Mouse (Mus musculus): ENCODE measurements around the gene Pbp2.
A peak's percentile ranks its signal among the peaks of the same experiment; 100 is the strongest.

Pbp2 gene

DNA sequence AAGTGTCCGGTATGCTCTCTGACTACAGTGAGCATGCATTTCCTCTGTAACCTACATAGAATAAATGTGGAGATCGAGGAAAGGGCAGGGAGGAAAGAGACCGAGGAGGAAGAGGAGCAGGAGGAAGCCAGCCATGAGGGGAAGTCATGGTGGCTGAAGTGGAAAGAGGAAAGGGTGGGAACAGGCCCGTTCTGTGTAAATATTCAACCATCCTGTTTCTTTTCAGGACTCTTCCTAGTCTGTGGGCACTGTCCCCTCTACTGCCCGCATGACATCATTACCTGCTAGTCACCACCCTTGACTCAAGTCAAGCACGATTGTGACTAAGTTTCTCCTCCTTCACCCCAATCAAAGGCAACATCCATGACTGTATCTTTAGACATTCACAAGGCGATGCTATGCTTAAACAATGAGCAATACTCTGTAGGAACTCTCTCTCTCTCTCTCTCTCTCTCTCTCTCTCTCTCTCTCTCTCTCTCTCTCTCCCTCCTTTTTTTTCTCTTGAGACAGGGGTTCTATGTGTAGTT lies 11.1 kb downstream of the Pbp2 start:
- DNase-seq: no peak

DNA sequence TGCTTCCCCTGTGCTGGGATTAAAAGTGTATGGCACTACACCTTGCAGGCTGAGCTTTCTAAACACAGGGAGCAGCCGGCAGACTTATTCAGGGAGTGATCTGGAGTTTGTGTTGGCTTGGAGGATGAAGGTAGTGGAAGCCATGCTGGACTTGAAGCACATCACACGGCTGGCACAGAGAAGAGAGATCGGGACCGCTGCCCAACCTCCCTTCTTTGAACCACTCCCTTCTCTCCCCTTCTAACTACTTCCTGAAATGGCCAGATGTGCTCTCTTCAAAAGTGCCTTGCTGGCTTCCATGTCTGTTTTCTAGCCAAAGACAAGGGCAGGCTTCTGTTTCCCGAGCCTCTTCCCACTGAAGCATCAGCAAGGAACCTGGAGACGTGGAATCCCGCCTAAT lies 12.6 kb downstream of the Pbp2 start:
- no peak for DNase-seq

- no peak for DNase-seq
Observed at GRCm38 (mm10) chr6:135296267-135296666, 13.9 kb downstream of the Pbp2 start.

- DNase-seq: no peak
Observed at GRCm38 (mm10) chr6:135295082-135295861, 14.9 kb downstream of the Pbp2 start.

DNA sequence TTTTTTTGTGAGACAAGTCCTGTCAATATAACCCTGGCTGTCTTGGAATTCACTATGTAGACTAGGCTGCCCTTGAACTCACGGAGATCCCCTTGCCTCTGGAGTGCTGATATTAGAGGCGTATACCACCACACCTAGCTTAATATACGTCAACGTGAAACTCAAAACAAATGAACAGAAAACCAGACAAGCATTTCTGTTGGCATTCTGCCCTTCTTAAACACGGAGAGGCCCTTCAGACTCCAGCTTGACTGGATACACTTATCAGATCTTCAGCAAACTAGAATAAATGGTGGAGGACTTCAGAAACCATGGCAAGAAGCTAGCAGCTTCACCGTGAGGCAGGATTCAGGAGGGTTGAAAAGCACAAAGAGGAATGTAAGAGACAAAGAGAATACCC lies 16.1 kb downstream of the Pbp2 start:
- DNase-seq: no peak

- no peak for DNase-seq
Observed at GRCm38 (mm10) chr6:135292391-135292790, 17.8 kb downstream of the Pbp2 start.

GRCm38 (mm10) chr6:135279856-135280255 lies 30.3 kb downstream of the Pbp2 start:
- DNase-seq: peak; percentile 45

DNA sequence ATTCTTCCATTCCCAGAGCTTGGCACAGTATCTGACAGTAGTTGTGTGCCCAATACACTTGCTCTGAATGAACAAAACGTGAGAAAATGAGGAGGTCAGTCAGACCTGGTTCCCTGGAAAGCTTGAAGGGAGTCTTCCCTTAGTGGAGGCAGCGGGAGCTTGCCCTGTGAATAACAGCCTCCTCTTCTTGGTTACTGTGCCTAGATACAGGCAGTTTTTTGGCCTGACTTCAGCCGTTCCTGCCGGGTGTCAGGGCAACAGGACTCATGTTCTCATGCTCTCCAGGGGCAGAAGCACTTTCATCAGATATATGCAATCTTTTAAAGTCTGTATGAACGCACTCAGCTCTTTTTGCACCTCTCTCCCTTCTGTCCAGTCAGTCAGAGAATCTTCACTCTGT lies 30.9 kb downstream of the Pbp2 start:
- DNase-seq: no peak

- no peak for DNase-seq
Observed at GRCm38 (mm10) chr6:135278302-135278701, 31.9 kb downstream of the Pbp2 start.

- no peak for DNase-seq
Observed at GRCm38 (mm10) chr6:135276474-135277295, 33.5 kb downstream of the Pbp2 start.

DNA sequence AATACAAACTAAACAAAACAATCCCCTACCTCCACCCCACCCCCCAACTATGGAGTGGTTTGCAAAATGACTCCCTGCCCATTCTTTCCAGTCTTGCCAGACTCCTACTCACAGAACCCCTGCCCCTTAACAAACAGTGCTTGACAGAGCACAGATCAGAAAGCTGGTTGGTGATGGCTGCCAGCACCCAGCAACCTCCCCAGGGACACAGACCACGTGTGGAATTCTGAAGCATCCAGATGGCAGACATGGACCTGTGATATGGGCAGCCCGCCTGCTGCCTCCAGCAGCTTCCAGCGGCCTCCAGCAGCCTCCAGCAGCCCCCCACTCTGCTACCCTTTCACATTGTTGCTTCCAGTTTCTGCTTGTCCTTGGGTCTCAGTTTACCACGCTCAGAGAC lies 35.0 kb downstream of the Pbp2 start:
- DNase-seq: no peak

- DNase-seq: no peak
Observed at GRCm38 (mm10) chr6:135273066-135273465, 37.1 kb downstream of the Pbp2 start.

DNA sequence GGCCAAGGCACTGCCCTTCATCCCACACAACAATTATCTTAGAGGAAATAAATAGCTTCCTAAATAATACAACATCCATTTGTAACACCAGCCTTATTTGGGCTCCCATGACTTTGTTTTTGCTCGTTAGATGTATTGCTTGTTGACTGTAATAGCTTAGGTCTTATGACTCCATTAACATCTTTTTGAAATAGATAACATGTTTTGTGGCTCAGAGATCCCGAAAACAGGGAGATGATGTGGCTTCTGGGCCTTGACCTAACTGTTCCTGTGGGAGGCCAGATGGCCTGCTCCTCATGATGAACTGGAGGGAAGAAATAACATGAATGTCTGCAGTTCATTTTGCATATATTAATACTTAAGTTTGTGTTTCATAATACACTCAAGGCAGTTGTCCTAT lies 38.4 kb downstream of the Pbp2 start:
- no peak for DNase-seq

DNA sequence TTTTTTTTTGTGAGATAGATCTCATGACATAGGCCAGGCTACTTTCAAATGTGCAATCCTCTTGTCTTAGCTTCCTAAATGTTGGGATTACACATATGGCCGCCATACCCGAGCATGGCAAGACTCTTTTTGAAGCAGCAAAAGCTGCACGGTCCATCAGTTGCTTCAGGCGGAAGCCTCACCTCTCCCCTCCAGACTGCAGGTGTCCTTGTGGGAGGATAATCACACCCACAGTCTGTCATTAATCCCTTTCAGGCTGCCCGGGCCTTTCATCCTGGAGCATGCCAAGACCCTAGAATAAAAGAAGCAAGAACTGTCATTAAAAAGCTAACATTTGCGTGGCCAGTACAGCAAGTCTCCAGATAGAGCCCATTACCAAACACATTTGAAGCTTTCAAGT lies 40.6 kb downstream of the Pbp2 start:
- no peak for DNase-seq

GRCm38 (mm10) chr6:135268392-135268791 lies 41.8 kb downstream of the Pbp2 start:
- DNase-seq: no peak

GRCm38 (mm10) chr6:135267221-135267620 lies 43.0 kb downstream of the Pbp2 start:
- no peak for DNase-seq

DNA sequence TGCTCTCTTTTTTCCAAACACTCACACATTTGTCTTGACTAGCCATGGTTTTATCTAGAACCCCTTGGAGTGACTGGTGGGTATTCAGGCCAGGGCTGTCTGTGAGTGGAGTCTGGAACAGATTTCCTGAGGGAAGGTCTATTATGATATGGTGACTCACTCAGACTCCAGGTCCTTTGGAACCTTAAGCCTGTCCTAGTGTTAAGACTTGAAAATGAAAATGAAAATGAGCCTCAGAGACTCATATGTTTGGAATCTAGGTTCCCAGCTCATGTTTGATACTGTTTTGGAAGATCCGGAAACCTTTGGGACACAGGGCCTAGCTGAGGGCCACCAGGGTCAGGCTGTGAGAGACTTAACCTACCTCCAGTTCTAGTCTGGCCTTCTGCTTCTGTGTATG lies 44.1 kb downstream of the Pbp2 start:
- no peak for DNase-seq

GRCm38 (mm10) chr6:135264136-135264535 lies 46.1 kb downstream of the Pbp2 start:
- DNase-seq: no peak

- no peak for DNase-seq
Observed at GRCm38 (mm10) chr6:135262565-135262964, 47.6 kb downstream of the Pbp2 start.

- DNase-seq: no peak
Observed at GRCm38 (mm10) chr6:135261124-135261523, 49.1 kb downstream of the Pbp2 start.

DNA sequence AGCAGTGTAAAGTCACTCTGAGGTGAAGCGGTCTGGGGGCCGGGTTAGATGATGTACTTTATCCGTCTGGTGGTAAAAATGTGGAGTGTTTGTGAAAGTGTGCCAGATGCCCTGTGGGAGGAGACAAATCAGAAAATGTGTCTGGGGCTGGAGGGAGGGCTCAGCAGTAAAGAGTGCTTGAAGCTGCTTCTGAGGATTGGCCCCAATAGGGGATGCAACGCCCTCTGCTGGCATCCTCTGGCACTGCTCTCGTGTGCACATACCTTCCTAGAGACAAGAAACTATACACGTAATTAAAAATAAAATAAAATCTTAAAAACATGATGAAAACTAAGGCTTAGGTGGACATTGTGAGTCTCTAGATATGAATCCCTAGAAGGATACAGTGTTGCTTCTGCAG lies 49.8 kb downstream of the Pbp2 start:
- DNase-seq: no peak

Measured in embryo, embryonic 11 days (tissue).